Mouse (Mus musculus) monocyte, adult 2 months (primary cell): ENCODE measurements around the gene Sema3d.

Source experiments
- DNase-seq, 2 experiments: peaks; one replicate each; pipeline ENCODE4 v3.0.0; 2022; ENCODE audit warnings: low spot score in 2 of 2, low read depth in 1 of 2

Gene Sema3d

DNA sequence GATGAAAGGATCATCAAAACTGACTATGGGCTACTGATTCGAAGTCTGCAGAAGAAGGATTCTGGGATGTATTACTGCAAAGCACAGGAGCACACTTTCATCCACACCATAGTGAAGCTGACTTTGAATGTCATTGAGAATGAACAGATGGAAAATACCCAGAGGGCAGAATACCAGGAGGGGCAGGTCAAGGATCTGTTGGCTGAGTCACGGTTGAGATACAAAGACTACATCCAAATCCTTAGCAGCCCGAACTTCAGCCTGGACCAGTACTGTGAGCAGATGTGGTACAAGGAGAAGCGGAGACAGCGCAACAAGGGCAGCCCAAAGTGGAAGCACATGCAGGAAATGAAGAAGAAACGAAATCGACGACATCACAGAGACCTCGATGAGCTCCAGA, 201.7 kb downstream of the Sema3d start:
- DNase-seq: no peak

DNA sequence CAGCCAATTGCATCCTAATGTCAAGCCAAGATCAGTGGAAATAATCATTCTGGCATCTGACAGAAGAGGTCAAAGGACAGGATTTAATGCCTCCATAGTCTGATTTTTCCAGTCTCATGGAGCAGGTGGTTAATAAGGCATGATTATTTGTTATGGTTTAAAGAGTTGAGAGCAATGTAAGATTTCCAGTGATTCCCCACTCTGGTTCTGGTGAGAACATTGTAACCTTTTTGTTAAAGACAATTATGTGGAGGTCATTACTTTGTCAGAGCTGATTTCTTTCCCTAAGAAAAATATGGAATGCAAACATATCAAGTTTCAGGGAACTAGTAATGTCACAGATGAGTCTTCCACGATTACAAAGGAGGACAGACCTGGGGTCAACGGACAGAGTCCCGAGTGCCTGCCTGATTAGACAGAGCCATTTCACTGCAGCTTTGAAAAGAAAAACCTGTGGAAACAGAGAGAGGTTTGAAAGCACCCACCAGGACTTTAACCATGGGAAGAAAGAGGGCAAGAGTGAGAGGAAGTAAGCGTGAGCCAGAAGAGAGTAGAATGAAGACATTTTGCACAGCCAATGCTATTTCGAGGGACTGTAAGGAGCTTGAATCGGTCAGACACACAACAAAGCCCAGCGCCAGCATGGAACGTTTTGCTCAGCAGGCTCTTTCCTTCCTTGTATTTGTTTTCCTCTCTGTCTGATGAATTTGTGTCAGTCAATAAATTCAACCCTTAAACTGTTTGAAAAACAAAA, 251.2 kb downstream of the Sema3d start:
- no peak for DNase-seq

DNA sequence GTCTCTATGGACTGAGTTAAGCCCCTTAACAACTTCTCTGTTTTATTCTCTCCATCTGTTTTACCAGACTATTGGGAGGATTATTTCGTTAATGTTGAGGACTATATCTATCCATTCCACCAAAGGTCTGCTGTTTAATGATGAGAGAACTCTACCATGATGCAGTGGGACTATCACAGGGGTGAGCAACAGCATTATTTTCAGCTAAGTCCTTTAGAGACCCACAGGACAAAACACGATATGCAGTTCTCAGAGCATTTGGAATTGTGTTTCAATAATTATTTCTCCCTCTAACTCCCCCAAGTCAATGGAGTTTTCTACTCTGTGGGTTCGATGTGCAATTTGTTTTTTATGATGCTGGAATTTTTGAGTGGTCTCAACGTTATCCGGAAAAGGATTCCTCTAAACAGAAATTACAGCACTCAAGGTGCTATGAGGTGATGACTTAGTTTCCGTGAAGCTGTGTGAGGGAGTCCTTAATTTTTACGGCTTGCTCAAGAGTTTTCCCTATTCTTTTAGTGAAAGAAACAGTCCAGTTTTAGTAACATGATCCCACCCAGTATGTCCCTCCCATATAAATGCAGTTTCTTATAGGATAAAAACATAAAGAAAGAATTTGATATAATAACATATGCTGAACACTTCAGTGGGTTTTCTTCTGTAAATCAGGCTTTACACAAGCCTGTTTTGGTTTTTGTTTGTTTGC, 254.7 kb downstream of the Sema3d start:
- DNase-seq: no peak
